Mouse (Mus musculus) lung, adult 2 months (tissue): ENCODE results near the gene Entpd3.

ENCODE experiments used
- CTCF ChIP-seq: fragments of 200-500 bp; IDR thresholded peaks from 2 replicates; pipeline ENCODE4 v1.5.1; 2011; ENCODE audit warnings: mild to moderate bottlenecking, low read length, control low read depth; ENCODE audit not compliant: insufficient read depth
- POLR2A ChIP-seq: fragments of 200-500 bp; IDR thresholded peaks from 2 replicates; pipeline ENCODE4 v1.6.1; 2011; ENCODE audit warnings: low read depth, mild to moderate bottlenecking, control low read depth, low read length, borderline replicate concordance; ENCODE audit errors: extremely low read depth

DNA sequence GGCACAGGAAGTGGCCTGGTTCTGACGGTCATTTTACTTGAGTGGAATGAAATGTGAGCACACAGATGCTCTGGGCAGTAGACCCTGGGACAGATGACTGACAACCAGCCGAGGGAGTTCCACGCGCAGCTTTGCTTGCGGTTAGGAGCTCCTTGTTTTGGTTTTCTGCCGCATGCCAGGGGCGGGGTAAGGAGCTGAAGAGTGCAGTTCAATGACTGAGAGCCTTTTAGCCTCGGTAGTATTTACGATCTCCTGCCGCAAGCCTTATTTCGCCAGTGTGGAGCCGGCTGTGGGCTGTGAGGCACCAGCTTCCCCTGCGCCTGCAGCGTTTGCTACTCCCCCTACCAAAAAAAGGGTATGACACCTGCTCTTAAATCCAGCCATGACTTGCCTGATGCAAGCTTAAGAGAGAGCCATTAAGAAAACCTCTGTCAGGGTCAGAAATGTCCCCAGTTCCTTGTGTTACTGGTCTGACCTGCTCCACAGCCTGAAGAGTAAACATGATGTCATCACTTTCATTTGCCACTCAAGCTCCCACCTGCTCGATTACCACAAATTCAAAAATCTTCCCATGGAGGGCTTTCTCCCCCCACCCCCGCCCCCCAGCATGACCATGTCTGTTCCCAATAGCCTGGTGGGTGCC, 7.5 kb downstream of the Entpd3 start:
- TF ChIP-seq CTCF = no peak
- no peak for TF ChIP-seq POLR2A
